Mouse (Mus musculus) NIH3T3 (cell line): ENCODE measurements around the gene Hectd1.
A peak's percentile ranks its signal among the peaks of the same experiment; 100 is the strongest.

ENCODE experiments used
- DNase-seq: peaks from one replicate; pipeline ENCODE4 v3.0.0-alpha.2; 2012; ENCODE audit warnings: low read depth

The Hectd1 gene

DNA sequence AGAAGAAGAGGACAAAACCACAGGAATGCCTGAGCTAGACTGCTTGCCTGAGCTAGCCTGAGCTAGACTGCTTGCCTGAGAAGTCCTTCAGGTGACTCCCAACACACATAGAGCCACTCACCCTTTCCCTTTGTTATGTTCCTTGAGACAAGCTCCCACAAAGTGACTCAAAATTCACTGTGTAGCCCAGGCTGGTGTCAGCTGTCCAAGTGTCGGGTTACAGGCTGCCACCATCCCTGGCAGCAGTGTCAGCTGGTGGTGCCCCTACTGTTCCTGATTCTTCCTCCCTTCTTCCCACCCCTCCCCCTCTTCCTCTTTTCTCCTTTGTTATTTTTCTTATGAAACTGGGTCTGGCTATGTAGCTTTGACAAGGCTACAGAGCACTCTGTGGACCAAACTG is 125.5 kb downstream of the Hectd1 start:
- no peak for DNase-seq

DNA sequence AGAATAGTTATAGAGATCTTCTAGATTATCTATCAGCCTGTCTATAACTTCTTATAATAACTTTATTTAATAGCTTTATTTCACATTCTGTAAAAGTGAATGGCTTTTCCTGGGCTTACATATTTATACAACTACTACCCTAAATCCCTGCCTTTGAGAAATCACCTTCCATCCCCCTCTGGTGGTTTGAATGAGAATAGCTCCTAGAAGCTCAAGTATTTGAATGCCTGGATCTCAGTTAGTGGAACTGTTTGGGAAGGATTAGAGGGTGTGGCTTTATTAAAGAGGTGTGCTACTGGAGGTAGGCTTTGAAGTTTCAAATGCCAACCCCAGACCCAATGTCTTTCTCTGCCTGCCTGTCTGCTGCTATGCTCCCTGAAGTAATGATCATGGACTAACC is 127.6 kb downstream of the Hectd1 start:
- peak; percentile 37 for DNase-seq

DNA sequence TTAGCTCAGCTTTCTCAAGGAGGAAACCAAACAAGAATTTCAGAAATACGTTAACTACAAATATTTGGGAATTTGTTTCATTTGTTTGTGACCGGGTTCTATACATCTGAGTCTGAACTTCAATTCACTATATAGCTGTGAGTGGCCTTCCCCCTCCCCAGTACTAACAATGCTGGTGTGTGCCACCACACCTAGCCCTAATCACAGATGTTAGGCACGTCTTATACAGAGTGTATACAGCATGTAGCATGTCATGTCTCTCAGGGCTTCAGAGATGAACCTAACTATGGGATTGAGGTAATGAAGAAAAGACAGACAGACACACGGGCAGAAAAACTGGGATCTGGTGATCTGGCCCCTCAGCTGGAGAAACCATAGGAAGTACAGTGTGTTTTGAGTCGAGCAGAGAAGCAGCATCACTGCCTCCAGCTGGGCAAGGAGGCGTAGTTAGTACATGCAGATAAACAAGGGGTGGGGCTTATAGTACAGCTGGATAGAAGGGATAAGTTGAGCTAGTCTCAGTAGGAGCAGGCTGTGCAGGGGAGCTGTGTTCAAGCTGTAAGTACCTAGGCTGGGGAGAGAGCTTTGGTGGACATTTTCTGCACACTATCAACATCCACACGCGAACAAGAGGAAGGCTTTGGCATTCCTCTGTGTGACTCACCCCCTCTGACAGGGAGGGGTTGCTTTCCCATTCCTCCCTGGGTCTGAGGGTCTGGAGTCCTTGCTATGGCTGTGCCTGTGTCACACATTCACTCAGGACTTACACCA is 129.5 kb downstream of the Hectd1 start:
- peak; percentile 66 for DNase-seq

DNA sequence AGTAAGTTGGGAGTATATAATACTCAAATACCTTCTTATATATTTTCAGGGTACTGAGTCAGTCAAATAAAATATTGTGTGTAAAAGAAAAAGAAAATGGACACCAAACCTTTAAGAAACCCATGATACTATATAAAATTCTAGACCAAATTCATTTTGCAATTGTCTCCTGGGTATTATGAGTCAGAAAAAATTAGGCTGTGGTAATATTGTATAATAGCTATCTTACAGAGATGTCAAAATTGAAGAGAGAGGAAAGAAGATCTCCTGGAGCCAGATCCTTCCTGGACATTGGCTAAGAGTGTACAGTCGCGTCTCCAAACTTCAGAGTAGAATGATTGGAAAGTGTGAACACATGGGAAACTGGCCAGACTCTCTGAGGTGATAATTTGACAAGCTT is 133.2 kb downstream of the Hectd1 start:
- peak; percentile 74 for DNase-seq

DNA sequence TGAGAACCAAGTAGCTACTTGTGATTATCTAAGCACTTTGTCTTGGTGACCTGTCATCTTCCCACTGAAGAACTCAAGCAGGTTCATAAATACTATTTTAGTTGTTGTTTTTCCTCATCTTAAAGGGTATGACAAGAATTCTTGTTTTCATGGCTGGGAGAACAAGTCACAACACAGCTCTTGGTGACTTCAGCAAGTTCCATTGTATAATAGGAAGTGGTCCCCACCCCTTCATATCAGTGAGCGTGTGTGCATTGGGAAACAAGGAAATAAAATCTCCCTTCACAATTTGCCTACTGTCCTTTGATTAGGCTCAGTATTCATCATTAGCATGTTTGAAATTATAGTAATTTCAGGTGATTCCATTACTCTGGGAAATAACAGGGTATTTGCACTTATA is 134.4 kb downstream of the Hectd1 start:
- DNase-seq: no peak

DNA sequence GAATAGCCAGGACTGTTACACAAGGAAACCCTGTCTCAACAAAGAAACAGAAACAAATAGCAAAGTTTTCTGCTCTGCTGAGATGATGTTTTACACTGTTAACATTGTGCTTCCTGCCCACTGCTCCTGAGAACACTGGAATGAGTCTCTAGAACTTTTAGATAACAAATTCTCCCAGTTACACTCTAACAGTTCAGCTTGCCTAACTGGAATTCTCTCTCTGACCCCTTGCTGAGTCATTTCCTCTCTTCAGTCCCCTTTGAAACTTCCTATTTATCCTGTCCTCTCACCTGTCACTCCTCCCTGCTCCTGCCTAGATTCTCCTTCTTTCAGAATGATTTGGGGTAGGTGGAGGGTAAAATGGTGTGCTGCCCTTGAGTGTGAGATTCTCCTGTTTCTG is 135.2 kb downstream of the Hectd1 start:
- DNase-seq: no peak
